Mouse (Mus musculus) G1E (cell line): ENCODE measurements at regions not wholly inside any gene's neighbourhood (a gene's known extent, or its start where the extent isn't known, plus 50 kb on each side); places are given as distances from the start of the nearest gene placed in this dataset.

Source experiments
- ATAC-seq: 2 replicates; pipeline ENCODE4 v1.8.0; 2016; ENCODE audit warnings: mild to moderate bottlenecking; ENCODE audit not compliant: insufficient number of reproducible peaks, poor library complexity, low FRiP score, severe bottlenecking; ENCODE audit errors: extremely low read depth
- DNase-seq: peaks from one replicate; pipeline ENCODE4 v3.0.0; 2012; ENCODE audit warnings: low spot score
- H3K27me3 ChIP-seq: 2 replicates; pipeline ENCODE4 v1.6.1; 2012; ENCODE audit warnings: mild to moderate bottlenecking, low read length, inconsistent platforms; ENCODE audit not compliant: insufficient read depth
- H3K36me3 ChIP-seq: replicated peaks from 2 replicates; pipeline ENCODE3; 2012; ENCODE audit warnings: mild to moderate bottlenecking, inconsistent platforms
- H3K4me1 ChIP-seq: 2 replicates; pipeline ENCODE4 v1.6.1; 2012; ENCODE audit warnings: low read depth, low read length, inconsistent platforms, mixed read lengths; ENCODE audit not compliant: insufficient read depth
- H3K4me3 ChIP-seq: 2 replicates; pipeline ENCODE4 v1.5.1; 2012; ENCODE audit warnings: low read depth, mild to moderate bottlenecking, inconsistent platforms, low read length, moderate library complexity, mixed read lengths
- H3K9me3 ChIP-seq: replicated peaks from 2 replicates; pipeline ENCODE4 v1.6.1; 2012; ENCODE audit warnings: inconsistent platforms
- CTCF ChIP-seq: IDR thresholded peaks from 2 replicates; pipeline ENCODE4 v1.5.1; 2012; ENCODE audit warnings: low read depth, low read length, inconsistent platforms, mixed read lengths
- GATA1 ChIP-seq: IDR thresholded peaks from 2 replicates; pipeline ENCODE4 v1.6.1; 2012; ENCODE audit warnings: borderline replicate concordance, low read length, inconsistent platforms, mixed read lengths
- GATA2 ChIP-seq: IDR thresholded peaks from 2 replicates; pipeline ENCODE4 v1.6.1; 2012; ENCODE audit warnings: low read depth, low read length, inconsistent platforms, borderline replicate concordance
- POLR2AphosphoS5 ChIP-seq: IDR thresholded peaks from 2 replicates; pipeline ENCODE4 v1.6.1; 2012; ENCODE audit warnings: low read depth, low read length, inconsistent platforms; ENCODE audit not compliant: insufficient replicate concordance
- TAL1 ChIP-seq: conservative IDR thresholded peaks from 2 replicates; pipeline ENCODE4 v1.6.1; 2012; ENCODE audit warnings: low read depth, low read length, inconsistent platforms, mixed read lengths

DNA sequence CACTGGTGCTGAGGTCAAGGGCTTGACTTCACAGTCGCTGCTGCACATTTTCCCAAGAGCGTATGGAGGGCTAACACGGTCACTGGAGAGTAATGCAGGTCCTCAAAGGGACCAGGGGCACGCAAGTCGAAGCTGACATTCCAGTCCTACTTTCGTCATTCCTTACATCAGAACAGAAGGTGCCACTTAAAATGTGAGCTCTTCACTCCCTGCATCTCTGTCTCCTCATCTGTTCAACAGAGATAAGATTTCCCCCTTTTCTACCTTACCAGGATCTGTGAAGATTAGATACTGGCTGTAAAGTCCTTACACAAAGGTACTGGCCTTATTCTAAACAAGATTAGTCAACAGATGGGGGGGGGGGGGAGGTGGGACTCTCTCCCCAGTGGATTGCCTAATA is 67.0 kb upstream of the Zeb2 start:
- DNase-seq, result peak; percentile 18
- Histone ChIP-seq H3K27me3 (no peaks in the 10 kb centered on the region), H3K4me3 (peak overlapping the region; percentile 58; the same call in 1 of the 2 replicates), H3K4me1 (peaks cover 41% of the 10 kb centered on the region), H3K9me3 (no peaks in the 10 kb centered on the region), H3K36me3 (no peaks in the 10 kb centered on the region)
- peak; percentile 90 for TF ChIP-seq TAL1
- no peak for TF ChIP-seq GATA1
- TF ChIP-seq POLR2AphosphoS5, result no peak
- TF ChIP-seq GATA2, result no peak
- peak; percentile 88 for ATAC-seq

DNA sequence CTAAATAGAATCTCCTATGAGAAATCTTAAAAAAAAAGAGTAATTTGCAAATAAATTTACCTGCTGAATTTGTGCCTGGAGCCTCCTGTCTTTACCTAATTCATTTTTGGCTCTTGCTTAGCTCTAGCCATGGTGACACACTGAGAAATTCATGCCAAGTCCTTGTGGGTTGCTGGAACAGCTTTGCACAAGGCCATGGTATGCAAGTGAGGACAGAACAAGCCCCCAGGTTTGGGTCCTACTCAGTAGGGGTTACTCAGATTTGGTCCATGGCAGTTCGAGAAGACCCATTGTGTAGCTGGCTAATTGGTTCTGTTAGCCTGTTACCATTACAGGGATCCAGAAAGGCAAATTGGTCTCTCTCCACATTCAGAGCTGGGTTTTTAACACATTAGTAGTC is 65.7 kb upstream of the Zeb2 start:
- ATAC-seq (no peak), DNase-seq (no peak)
- no peaks in the 10 kb centered on the region for H3K27me3 ChIP-seq
- H3K4me3 ChIP-seq, result no peak overlapping the region
- H3K36me3 ChIP-seq, result no peaks in the 10 kb centered on the region
- H3K9me3 ChIP-seq, result no peaks in the 10 kb centered on the region
- TF ChIP-seq POLR2AphosphoS5 (no peak), CTCF (no peak), TAL1 (no peak), GATA2 (no peak), GATA1 (no peak)
- H3K4me1 ChIP-seq, result peaks cover 46% of the 10 kb centered on the region

DNA sequence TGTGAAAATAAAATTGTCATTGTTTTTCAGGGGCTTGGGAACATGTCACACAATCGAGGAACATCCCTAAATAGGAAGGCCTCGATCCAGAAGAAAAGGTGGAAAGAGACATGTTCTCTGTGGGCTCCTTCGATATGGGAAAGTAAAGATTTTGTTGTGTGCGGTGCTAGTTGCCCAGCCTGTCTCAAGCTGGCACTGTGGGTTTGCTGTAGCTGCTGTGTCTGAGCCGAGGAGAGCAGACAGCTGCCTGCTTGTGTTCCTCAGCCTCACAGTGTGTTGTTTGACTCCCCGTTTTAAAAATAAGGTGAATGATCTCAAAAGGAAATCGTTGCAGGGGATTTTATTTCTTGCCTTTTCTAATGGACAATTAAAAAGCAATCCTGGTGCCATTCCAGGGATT is 64.4 kb upstream of the Zeb2 start:
- Histone ChIP-seq H3K36me3 (no peaks in the 10 kb centered on the region), H3K9me3 (no peaks in the 10 kb centered on the region), H3K4me3 (no peak overlapping the region), H3K27me3 (no peaks in the 10 kb centered on the region), H3K4me1 (peaks cover 46% of the 10 kb centered on the region)
- ATAC-seq (no peak), DNase-seq (no peak)
- TF ChIP-seq GATA2 (no peak), CTCF (no peak), TAL1 (no peak)

DNA sequence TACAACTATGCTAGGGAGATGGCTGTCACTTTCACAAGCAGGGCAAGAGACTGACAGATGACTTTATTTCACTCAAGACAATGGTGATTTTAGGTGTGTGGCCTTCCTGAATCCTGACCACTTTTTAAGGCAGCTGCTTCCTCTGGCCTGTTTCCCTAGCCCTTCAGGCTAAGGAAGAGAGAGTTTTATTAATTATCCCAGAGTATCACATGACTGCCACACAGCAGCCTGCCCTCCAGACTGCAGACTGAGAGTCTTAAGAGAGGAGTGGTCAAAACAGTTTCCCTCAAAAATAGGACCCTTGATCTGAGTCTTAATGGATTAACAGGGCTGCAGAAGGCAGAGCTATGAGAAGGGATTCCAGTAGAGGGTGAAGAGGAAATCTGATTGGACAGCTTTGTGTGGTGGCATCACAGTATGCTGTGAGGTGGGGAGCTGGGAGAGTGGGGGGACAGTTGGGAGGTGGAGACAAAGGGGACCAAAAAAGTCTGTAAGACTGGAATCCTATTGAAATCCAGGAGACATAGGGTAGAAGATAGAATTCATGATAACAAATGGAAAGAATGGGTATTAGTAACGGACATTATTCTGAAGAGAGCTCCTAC is 61.8 kb upstream of the Zeb2 start:
- ATAC-seq, result no peak
- TF ChIP-seq GATA2 (no peak), TAL1 (no peak), GATA1 (no peak), CTCF (no peak), POLR2AphosphoS5 (no peak)
- Histone ChIP-seq H3K4me1 (peaks cover 24% of the 10 kb centered on the region), H3K4me3 (no peak overlapping the region), H3K36me3 (no peaks in the 10 kb centered on the region), H3K27me3 (no peaks in the 10 kb centered on the region), H3K9me3 (0 out of 2 replicates have a peak, but pooled peaks cover 2% of the 10 kb centered on the region)
- DNase-seq, result no peak

DNA sequence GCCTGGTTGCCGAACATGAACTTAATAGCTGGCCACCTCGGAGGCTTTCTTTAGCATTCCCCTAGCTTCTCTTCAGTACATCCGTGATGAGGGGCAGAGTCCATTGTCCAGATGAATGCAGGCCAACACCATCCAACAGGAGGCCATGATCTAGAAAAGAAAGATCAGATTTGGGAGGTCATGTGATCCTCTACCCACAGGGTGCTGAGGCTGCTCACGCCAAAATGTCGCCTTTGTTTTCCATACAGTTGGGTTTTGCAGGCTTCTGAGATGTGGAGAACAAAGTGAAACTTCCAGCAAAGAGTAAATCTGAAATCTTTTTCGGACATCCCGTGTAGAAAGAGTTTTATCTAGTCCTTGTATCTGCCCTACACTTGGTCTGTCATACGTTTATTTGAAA is 55.2 kb upstream of the Zeb2 start:
- Histone ChIP-seq H3K4me1 (peaks cover 45% of the 10 kb centered on the region), H3K9me3 (0 out of 2 replicates have a peak, but pooled peaks cover 2% of the 10 kb centered on the region), H3K4me3 (peak overlapping the region; percentile 52; the same call in 1 of the 2 replicates), H3K27me3 (no peaks in the 10 kb centered on the region), H3K36me3 (no peaks in the 10 kb centered on the region)
- TF ChIP-seq CTCF (no peak), POLR2AphosphoS5 (no peak), GATA1 (no peak)
- no peak for DNase-seq
- no peak for ATAC-seq

DNA sequence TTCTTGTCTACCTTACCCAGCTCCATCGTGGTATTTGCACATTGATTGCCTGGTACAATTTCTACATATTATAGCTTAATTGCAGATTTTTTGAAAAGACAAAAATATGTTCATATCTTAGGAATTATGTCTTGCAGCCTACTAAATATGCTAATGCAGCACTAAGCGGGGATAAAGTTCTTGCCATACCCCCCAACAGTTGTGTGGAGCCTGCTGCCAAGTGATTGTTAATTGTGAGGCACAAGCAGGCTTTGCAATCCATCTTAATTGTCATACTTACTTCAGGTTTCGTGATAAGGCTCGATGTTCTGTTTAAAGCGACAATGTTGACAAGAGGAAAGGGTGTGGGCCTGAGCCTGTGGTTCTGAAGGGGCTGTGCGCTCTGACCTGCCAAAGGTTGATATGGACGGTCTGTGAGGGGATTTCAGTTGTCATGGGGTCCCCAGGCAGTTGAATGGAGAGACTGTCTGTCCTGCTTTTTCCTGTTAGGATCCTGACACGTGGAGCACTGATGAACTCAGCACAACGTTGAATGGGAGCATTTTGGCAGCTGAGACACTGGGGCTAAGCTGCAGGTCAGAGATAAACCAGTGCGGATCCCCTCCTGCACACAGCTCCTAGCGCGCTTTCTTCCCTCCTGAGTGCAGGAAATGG is 54.5 kb upstream of the Zeb2 start:
- H3K9me3 ChIP-seq, result 0 out of 2 replicates have a peak, but pooled peaks cover 2% of the 10 kb centered on the region
- DNase-seq, result peak; percentile 23
- peak; percentile 70 for TF ChIP-seq TAL1
- TF ChIP-seq CTCF, result no peak
- TF ChIP-seq POLR2AphosphoS5, result no peak
- peak; percentile 83 for ATAC-seq
- H3K4me1 ChIP-seq, result peaks cover 45% of the 10 kb centered on the region
- peak overlapping the region; percentile 52; the same call in 1 of the 2 replicates for H3K4me3 ChIP-seq
- no peaks in the 10 kb centered on the region for H3K36me3 ChIP-seq
- H3K27me3 ChIP-seq, result no peaks in the 10 kb centered on the region
